Mouse (Mus musculus): ENCODE measurements around the gene Elfn2. TPM values are rescaled to one million over a fixed set of nuclear protein-coding genes. Genes with fewer than 3 reads are reported as not detected.

The Elfn2 gene
- polyA plus RNA-seq, 1 experiment from 2014 or later = 0.08 TPM

GRCm38 (mm10) chr15:78735431-78736180 lies 17.0 kb upstream of the Elfn2 start:
- Histone ChIP-seq H3K9ac (ENCODE audit: low read length) (peak overlapping the region; percentile 17; the same call in 1 of the 2 replicates), H3K4me3 (ENCODE audit: low read depth, low read length) (no peak overlapping the region), H3K27ac (ENCODE audit: low read depth, low read length) (peak overlapping the region; percentile 39; the same call in 1 of the 2 replicates), H3K9me3 (ENCODE audit: control insufficient read depth, low read length) (no peaks in the 10 kb centered on the region), H3K36me3 (ENCODE audit: control insufficient read depth, insufficient read depth, low read length) (no peaks in the 10 kb centered on the region), H3K27me3 (ENCODE audit: control insufficient read depth, insufficient read depth, low read length) (no peaks in the 10 kb centered on the region), H3K4me1 (replicated peaks; ENCODE audit: control insufficient read depth, insufficient read depth, low read length) (peaks cover 8% of the 10 kb centered on the region; the same call in 1 of the 2 replicates), H3K4me2 (ENCODE audit: low read depth, low read length, severe bottlenecking) (no peak overlapping the region)
- 0 out of 2 replicates have a peak, but pooled peaks have one; percentile 15 for ATAC-seq (replicated peaks; ENCODE audit: low FRiP score)
- DNase-seq (ENCODE audit: low spot score) = no peak
- WGBS = 44% methylated on average over 17 of the region's 17 CpGs

- H3K9ac ChIP-seq (ENCODE audit: low read length) = no peak overlapping the region
- no peak overlapping the region for H3K27ac ChIP-seq (ENCODE audit: low read depth, low read length)
- WGBS = 45% methylated on average over 4 of the region's 4 CpGs
Observed at GRCm38 (mm10) chr15:78731830-78732229, 13.3 kb upstream of the Elfn2 start.

DNA sequence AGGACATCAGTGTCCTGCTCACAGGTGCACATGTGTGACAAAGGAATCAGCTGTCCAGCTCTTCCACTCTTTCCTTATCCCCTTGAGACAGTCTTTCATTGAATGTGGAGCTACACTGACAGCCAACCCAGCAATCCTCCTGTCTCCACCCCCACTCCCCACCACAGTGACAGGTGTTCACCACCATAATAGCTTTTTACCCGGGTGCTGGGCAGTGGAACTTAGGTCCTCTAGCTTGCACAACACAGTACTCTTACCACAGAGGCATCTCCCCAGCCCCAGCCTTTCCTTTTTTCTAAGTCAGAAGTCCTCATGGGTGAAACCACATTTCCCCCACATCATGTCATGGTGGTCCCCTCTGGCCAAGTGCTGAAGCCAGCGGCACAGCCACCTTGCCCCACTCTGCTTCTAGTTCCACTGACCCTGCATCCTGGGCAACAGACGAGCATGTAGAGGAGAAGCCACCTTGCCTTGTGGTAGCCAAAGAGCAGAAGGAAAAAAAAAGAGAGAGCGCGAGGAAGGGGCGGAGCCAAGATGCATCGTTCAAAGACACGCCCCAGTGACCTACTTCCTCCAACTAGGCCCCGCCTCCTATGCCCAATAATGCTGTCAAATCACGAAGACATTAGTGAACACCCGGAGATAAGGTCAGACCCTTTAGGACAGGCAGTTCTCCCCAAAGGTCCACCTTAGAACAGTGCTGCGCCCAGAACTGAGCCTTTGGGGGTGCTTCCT lies 11.9 kb upstream of the Elfn2 start:
- no peaks in the 10 kb centered on the region; the same call in 1 of the 2 replicates for H3K4me1 ChIP-seq (replicated peaks; ENCODE audit: control insufficient read depth, insufficient read depth, low read length)
- H3K4me2 ChIP-seq (ENCODE audit: low read depth, low read length, severe bottlenecking) = no peak overlapping the region
- no peak for DNase-seq (ENCODE audit: low spot score)

More at GRCm38 (mm10) chr15:78731830-78732229, 13.3 kb upstream of the Elfn2 start:
- no peaks in the 10 kb centered on the region for H3K36me3 ChIP-seq (ENCODE audit: control insufficient read depth, insufficient read depth, low read length)
- no peaks in the 10 kb centered on the region for H3K27me3 ChIP-seq (ENCODE audit: control insufficient read depth, insufficient read depth, low read length)
- no peak overlapping the region for H3K4me2 ChIP-seq (ENCODE audit: low read depth, low read length, severe bottlenecking)
- peaks cover 8% of the 10 kb centered on the region; the same call in 1 of the 2 replicates for H3K4me1 ChIP-seq (replicated peaks; ENCODE audit: control insufficient read depth, insufficient read depth, low read length)
- no peak for DNase-seq (ENCODE audit: low spot score)
- H3K4me3 ChIP-seq (ENCODE audit: low read depth, low read length) = no peak overlapping the region
- no peaks in the 10 kb centered on the region for H3K9me3 ChIP-seq (ENCODE audit: control insufficient read depth, low read length)
- ATAC-seq (replicated peaks; ENCODE audit: low FRiP score) = no peak

GRCm38 (mm10) chr15:78726697-78727096 lies 8.1 kb upstream of the Elfn2 start:
- ATAC-seq (replicated peaks; ENCODE audit: low FRiP score) = no peak
- H3K9ac ChIP-seq (ENCODE audit: low read length) = no peak overlapping the region
- no peaks in the 10 kb centered on the region for H3K36me3 ChIP-seq (ENCODE audit: control insufficient read depth, insufficient read depth, low read length)
- H3K4me1 ChIP-seq (replicated peaks; ENCODE audit: control insufficient read depth, insufficient read depth, low read length) = no peaks in the 10 kb centered on the region
- no peak overlapping the region for H3K27ac ChIP-seq (ENCODE audit: low read depth, low read length)
- no peaks in the 10 kb centered on the region for H3K9me3 ChIP-seq (ENCODE audit: control insufficient read depth, low read length)
- no peaks in the 10 kb centered on the region for H3K27me3 ChIP-seq (ENCODE audit: control insufficient read depth, insufficient read depth, low read length)
- H3K4me3 ChIP-seq (ENCODE audit: low read depth, low read length) = no peak overlapping the region
- WGBS = 80% methylated on average over 7 of the region's 7 CpGs
- H3K4me2 ChIP-seq (ENCODE audit: low read depth, low read length, severe bottlenecking) = no peak overlapping the region
- no peak for DNase-seq (ENCODE audit: low spot score)

More for the DNA sequence above, 11.9 kb upstream of the Elfn2 start:
- no peak overlapping the region for H3K27ac ChIP-seq (ENCODE audit: low read depth, low read length)
- H3K27me3 ChIP-seq (ENCODE audit: control insufficient read depth, insufficient read depth, low read length) = no peaks in the 10 kb centered on the region
- no peaks in the 10 kb centered on the region for H3K9me3 ChIP-seq (ENCODE audit: control insufficient read depth, low read length)
- no peak for ATAC-seq (replicated peaks; ENCODE audit: low FRiP score)
- H3K9ac ChIP-seq (ENCODE audit: low read length) = no peak overlapping the region
- 89% methylated on average over 12 of the region's 12 CpGs for WGBS
- H3K36me3 ChIP-seq (ENCODE audit: control insufficient read depth, insufficient read depth, low read length) = no peaks in the 10 kb centered on the region
- H3K4me3 ChIP-seq (ENCODE audit: low read depth, low read length) = no peak overlapping the region

GRCm38 (mm10) chr15:78720532-78720931 lies 2.0 kb upstream of the Elfn2 start:
- no peaks in the 10 kb centered on the region for H3K9me3 ChIP-seq (ENCODE audit: control insufficient read depth, low read length)
- peaks cover 12% of the 10 kb centered on the region; the same call in 1 of the 2 replicates for H3K4me1 ChIP-seq (replicated peaks; ENCODE audit: control insufficient read depth, insufficient read depth, low read length)
- peaks cover 36% of the 10 kb centered on the region for H3K27me3 ChIP-seq (ENCODE audit: control insufficient read depth, insufficient read depth, low read length)
- no peak for DNase-seq (ENCODE audit: low spot score)
- H3K4me3 ChIP-seq (ENCODE audit: low read depth, low read length) = no peak overlapping the region
- no peak for ATAC-seq (replicated peaks; ENCODE audit: low FRiP score)
- no peaks in the 10 kb centered on the region for H3K36me3 ChIP-seq (ENCODE audit: control insufficient read depth, insufficient read depth, low read length)
- WGBS = 77% methylated on average over 7 of the region's 7 CpGs
- no peak overlapping the region for H3K4me2 ChIP-seq (ENCODE audit: low read depth, low read length, severe bottlenecking)
- no peak overlapping the region for H3K27ac ChIP-seq (ENCODE audit: low read depth, low read length)
- no peak overlapping the region for H3K9ac ChIP-seq (ENCODE audit: low read length)

DNA sequence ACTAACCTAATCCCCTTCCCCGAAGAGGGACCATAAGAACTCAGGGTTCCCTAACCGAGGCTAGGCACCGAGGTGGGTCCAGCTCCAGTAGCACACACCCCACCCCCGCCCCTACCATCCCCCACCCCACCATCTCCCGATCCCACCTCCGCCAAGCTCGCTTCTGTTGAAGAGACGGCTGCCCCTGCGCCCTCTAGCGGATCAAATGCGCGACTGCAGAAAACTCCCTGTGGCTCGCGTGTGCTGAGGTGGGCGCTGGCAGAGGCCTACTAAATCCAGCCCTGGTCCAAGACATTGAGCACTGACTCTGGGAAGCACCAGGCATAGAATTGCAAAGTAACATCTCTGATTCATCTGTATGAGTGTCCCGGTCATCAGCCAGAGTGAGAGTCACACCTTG lies 1.5 kb upstream of the Elfn2 start:
- Histone ChIP-seq H3K4me2 (ENCODE audit: low read depth, low read length, severe bottlenecking) (no peak overlapping the region), H3K9ac (ENCODE audit: low read length) (no peak overlapping the region), H3K36me3 (ENCODE audit: control insufficient read depth, insufficient read depth, low read length) (no peaks in the 10 kb centered on the region), H3K27me3 (ENCODE audit: control insufficient read depth, insufficient read depth, low read length) (peaks cover 40% of the 10 kb centered on the region), H3K9me3 (ENCODE audit: control insufficient read depth, low read length) (no peaks in the 10 kb centered on the region), H3K4me3 (ENCODE audit: low read depth, low read length) (no peak overlapping the region), H3K27ac (ENCODE audit: low read depth, low read length) (no peak overlapping the region), H3K4me1 (replicated peaks; ENCODE audit: control insufficient read depth, insufficient read depth, low read length) (peaks cover 12% of the 10 kb centered on the region; the same call in 1 of the 2 replicates)
- ATAC-seq (replicated peaks; ENCODE audit: low FRiP score) = peak; percentile 39; the same call in 1 of the 2 replicates
- peak; percentile 89 for DNase-seq (ENCODE audit: low spot score)
- 4% methylated on average over 16 of the region's 16 CpGs for WGBS

DNA sequence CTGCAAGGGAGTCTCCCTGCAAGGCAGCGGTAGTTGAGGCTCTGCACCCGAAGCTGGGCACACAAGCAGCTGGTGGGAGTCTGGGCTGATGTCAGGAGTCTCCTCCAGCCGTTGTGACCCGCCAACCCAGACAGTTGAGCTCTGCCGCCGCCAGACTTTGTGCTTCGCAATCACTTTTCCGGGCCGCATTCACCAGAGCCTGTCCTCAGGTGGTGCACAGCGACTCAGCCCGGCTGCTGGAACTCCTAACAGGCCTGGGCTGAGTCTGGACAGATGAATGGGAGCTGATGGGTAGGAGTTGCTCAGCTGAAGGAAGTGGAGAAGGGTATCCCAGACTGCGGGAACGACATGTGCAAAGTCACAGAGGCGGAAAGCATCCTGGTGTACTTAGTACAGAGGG lies 845 bp upstream of the Elfn2 start:
- Histone ChIP-seq H3K4me2 (ENCODE audit: low read depth, low read length, severe bottlenecking) (no peak overlapping the region), H3K36me3 (ENCODE audit: control insufficient read depth, insufficient read depth, low read length) (no peaks in the 10 kb centered on the region), H3K9ac (ENCODE audit: low read length) (no peak overlapping the region), H3K9me3 (ENCODE audit: control insufficient read depth, low read length) (no peaks in the 10 kb centered on the region), H3K27me3 (ENCODE audit: control insufficient read depth, insufficient read depth, low read length) (peaks cover 40% of the 10 kb centered on the region), H3K4me1 (replicated peaks; ENCODE audit: control insufficient read depth, insufficient read depth, low read length) (peaks cover 12% of the 10 kb centered on the region; the same call in 1 of the 2 replicates), H3K4me3 (ENCODE audit: low read depth, low read length) (no peak overlapping the region), H3K27ac (ENCODE audit: low read depth, low read length) (no peak overlapping the region)
- DNase-seq (ENCODE audit: low spot score) (peak; percentile 65), ATAC-seq (replicated peaks; ENCODE audit: low FRiP score) (peak; percentile 25; the same call in 1 of the 2 replicates)
- 6% methylated on average over 14 of the region's 14 CpGs for WGBS

- no peak overlapping the region for H3K4me3 ChIP-seq (ENCODE audit: low read depth, low read length)
- no peak overlapping the region for H3K27ac ChIP-seq (ENCODE audit: low read depth, low read length)
- peaks cover 17% of the 10 kb centered on the region for H3K4me1 ChIP-seq (replicated peaks; ENCODE audit: control insufficient read depth, insufficient read depth, low read length)
- H3K9ac ChIP-seq (ENCODE audit: low read length) = no peak overlapping the region
- DNase-seq (ENCODE audit: low spot score) (no peak), ATAC-seq (replicated peaks; ENCODE audit: low FRiP score) (no peak)
- no peak overlapping the region for H3K4me2 ChIP-seq (ENCODE audit: low read depth, low read length, severe bottlenecking)
- H3K9me3 ChIP-seq (ENCODE audit: control insufficient read depth, low read length) = no peaks in the 10 kb centered on the region
- peaks cover 57% of the 10 kb centered on the region for H3K27me3 ChIP-seq (ENCODE audit: control insufficient read depth, insufficient read depth, low read length)
- 58% methylated on average over 13 of the region's 13 CpGs for WGBS
- H3K36me3 ChIP-seq (ENCODE audit: control insufficient read depth, insufficient read depth, low read length) = no peaks in the 10 kb centered on the region
Observed at GRCm38 (mm10) chr15:78716936-78717335, 1.6 kb downstream of the Elfn2 start.
